Mouse (Mus musculus): ENCODE data around the gene P2rx1.

DNA sequence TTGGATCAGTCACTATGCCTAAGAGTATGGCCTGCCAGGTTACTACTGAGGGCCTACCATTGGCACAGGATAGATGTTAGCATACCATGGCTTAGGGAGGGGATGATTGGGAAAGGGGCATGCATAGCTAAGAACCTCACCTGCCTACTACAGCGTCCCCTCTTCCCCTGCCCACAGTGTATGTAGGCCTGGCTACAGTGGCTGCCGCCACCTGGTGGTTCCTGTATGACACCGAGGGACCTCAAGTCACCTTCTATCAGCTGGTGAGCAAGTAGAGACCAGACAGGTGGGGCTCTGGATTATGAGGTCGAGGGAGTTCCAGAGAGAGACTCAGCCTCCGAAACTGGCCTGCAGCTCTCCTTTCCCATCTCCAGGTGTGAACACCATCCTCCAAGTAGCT is 15.6 kb upstream of the P2rx1 start:
- TF ChIP-seq CTCF (IDR thresholded peaks at IDR 0.05; ENCODE audit: control insufficient read depth, insufficient read depth, insufficient replicate concordance, low read depth, low read length) (peak; percentile 40; the same call in 1 of the 2 replicates), POLR2A (IDR thresholded peaks at IDR 0.05; ENCODE audit: control insufficient read depth, low read depth, low read length) (no peak)
